In genomic region chr19:56668991-56669390, GRCm38 (mm10) we compare ENCODE assay signal across 12 mouse cellular contexts. TPM values are rescaled to one million over a fixed set of nuclear protein-coding genes. Genes with fewer than 3 reads are reported as not detected.
A peak's percentile ranks its signal among the peaks of the same experiment; 100 is the strongest.
DNase-seq lines count a peak whose midpoint lies in the region; ATAC-seq and TF ChIP-seq lines count a peak whose summit lies in the region.
"Had no signal": no experiment of that assay in that cellular context is flagged by ENCODE, and none has a peak within 500 bp of the region (broad histone marks: within the 10 kb centered on the region; RNA-seq: fewer than 3 reads in every experiment).

No protein-coding gene starts in this region.

- peak overlapping the region; percentile 72 for H3K27ac ChIP-seq in heart, embryonic 16.5 days (ENCODE audit: low read length)
- H3K27ac ChIP-seq in layer of hippocampus, adult 2 months, result no peak overlapping the region
- H3K27ac ChIP-seq: hindbrain, embryonic 15.5 days had no signal

- no peak for TF ChIP-seq CTCF in layer of hippocampus, adult 2 months (conservative IDR thresholded peaks at IDR 0.05)

- ATAC-seq in heart, embryonic 16.5 days (replicated peaks; ENCODE audit: extremely low read depth, insufficient read depth, low FRiP score), result peak; percentile 74
- ATAC-seq: activated CD4-positive, CD25-positive, alpha-beta regulatory T cell, adult 4 months had no signal

- H3K36me3 ChIP-seq in heart, embryonic 16.5 days (ENCODE audit: control insufficient read depth, insufficient read depth), result no peaks in the 10 kb centered on the region
- H3K36me3 ChIP-seq: hindbrain, embryonic 15.5 days had no signal

- no peaks in the 10 kb centered on the region for H3K27me3 ChIP-seq in heart, embryonic 16.5 days (ENCODE audit: control insufficient read depth, insufficient read depth, low read length)
- H3K27me3 ChIP-seq: hindbrain, embryonic 15.5 days had no signal

- peak overlapping the region; percentile 12; the same call in 1 of the 2 replicates for H3K4me2 ChIP-seq in heart, embryonic 16.5 days (ENCODE audit: low read depth, low read length)
- H3K4me2 ChIP-seq: hindbrain, embryonic 15.5 days had no signal

- peaks cover 16% of the 10 kb centered on the region for H3K4me1 ChIP-seq in heart, embryonic 16.5 days (ENCODE audit: control insufficient read depth, insufficient read depth, low read length)

- no peaks in the 10 kb centered on the region for H3K9me3 ChIP-seq in heart, embryonic 16.5 days (replicated peaks; ENCODE audit: control insufficient read depth, low read length)
- H3K9me3 ChIP-seq: hindbrain, embryonic 15.5 days had no signal

- no peak overlapping the region; the same call in 1 of the 2 replicates for H3K4me3 ChIP-seq in heart, embryonic 16.5 days (ENCODE audit: low read length)
- H3K4me3 ChIP-seq in layer of hippocampus, adult 2 months, result no peak overlapping the region
- H3K4me3 ChIP-seq: hindbrain, embryonic 15.5 days had no signal

- peak overlapping the region; percentile 54; the same call in 1 of the 2 replicates for H3K9ac ChIP-seq in heart, embryonic 16.5 days (ENCODE audit: low read length)
- H3K9ac ChIP-seq: hindbrain, embryonic 15.5 days had no signal

- 33% methylated on average over 7 of the region's 7 CpGs for WGBS in heart, embryonic 16.5 days

- peak; percentile 32 for DNase-seq in urinary bladder, postnatal 14 days (ENCODE audit: low spot score)
- no peak for DNase-seq in urinary bladder, adult 18-20 months (ENCODE audit: low spot score in 2 of 2)
- peak; percentile 79 for DNase-seq in kidney, postnatal 14 days
- no peak for DNase-seq in layer of hippocampus, adult 2 months (ENCODE audit: low spot score in 2 of 2)
- DNase-seq in spleen, postnatal 14 days (ENCODE audit: low spot score in 2 of 2), result no peak
- DNase-seq in frontal cortex, adult 2 months (ENCODE audit: extremely low spot score in 1 of 2, low spot score in 1 of 2), result no peak
- DNase-seq in ovary, adult 18-20 months (ENCODE audit: low spot score), result no peak
- DNase-seq: right cerebral cortex, postnatal 25 days; thymus, adult 2 months had no signal

RNA-seq across cellular contexts. Expression of gene Adrb1, which starts 53.0 kb away (rescaled TPM):
- polyA plus RNA-seq in heart, embryonic 16.5 days (2015; fragmentation: Nextera tagmentation; extraction: Ambion mirVana), result 2.7 and 4.2 TPM in 2 replicates
- 10 to 100 TPM; 17.7 to 21.4 TPM for total RNA-seq in layer of hippocampus, adult 2 months (2021)
- polyA plus RNA-seq in frontal cortex, adult 2 months (2012; rRNA removed), result 19.4 and 20.2 TPM in 2 replicates
- polyA plus RNA-seq: activated CD4-positive, CD25-positive, alpha-beta regulatory T cell, adult 4 months had no signal

Comparison
In these comparisons a context has a peak if more than half of its experiments do, and no peak if none do; other contexts are left out.
1. DNase-seq: peak in urinary bladder, postnatal 14 days (single experiment) and kidney, postnatal 14 days (single experiment); none in urinary bladder, adult 18-20 months (0 of 2), layer of hippocampus, adult 2 months (0 of 2), spleen, postnatal 14 days (0 of 2), frontal cortex, adult 2 months (0 of 2) and ovary, adult 18-20 months (single experiment).